Mouse (Mus musculus): Measurements from ENCODE around the gene Nol8.

GRCm38 (mm10) chr13:49623216-49623615, 29.7 kb upstream of the Nol8 start:
- TF ChIP-seq CTCF (IDR thresholded peaks at IDR 0.05; ENCODE audit: low read depth) (no peak), EP300 (IDR thresholded peaks at IDR 0.05; ENCODE audit: low read depth) (no peak)
